Mouse (Mus musculus): Measurements from ENCODE around the gene Lemd2.

- TF ChIP-seq EP300 (optimal IDR thresholded peaks at IDR 0.05): no peak
- no peak for TF ChIP-seq CTCF (IDR thresholded peaks at IDR 0.05; ENCODE audit: low read depth)
Measured at GRCm38 (mm10) chr17:27182401-27182800, 21.9 kb downstream of the Lemd2 start.
